Mouse (Mus musculus): ENCODE measurements at regions not wholly inside any gene's neighbourhood (a gene's known extent, or its start where the extent isn't known, plus 50 kb on each side); places are given as distances from the start of the nearest gene placed in this dataset.

DNA sequence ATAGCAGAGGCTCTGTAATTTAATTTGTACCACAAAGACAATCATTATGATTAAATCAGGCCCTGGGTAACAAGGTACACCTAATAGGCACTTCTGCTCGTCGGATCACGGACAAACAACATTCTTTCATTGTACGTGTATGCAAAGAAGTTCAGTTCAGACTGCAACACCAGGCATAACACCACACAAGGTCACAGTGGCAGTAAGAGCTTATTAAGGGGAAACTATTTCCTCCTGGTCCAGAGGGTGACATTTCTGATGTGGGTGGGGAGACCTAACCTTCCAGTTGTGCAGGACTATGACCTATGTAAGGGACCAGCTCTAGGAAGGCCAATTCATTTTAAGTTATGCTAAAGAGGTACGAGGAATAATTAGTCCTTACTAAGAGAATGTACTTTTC, 225.0 kb upstream of the Gm9747 start:
- Histone ChIP-seq H3K9me3 (ENCODE audit: control insufficient read depth, low read length) (no peaks in the 10 kb centered on the region), H3K27ac (ENCODE audit: low read depth, low read length) (no peak overlapping the region), H3K36me3 (ENCODE audit: control insufficient read depth, insufficient read depth, low read length) (no peaks in the 10 kb centered on the region), H3K9ac (ENCODE audit: low read depth, low read length) (no peak overlapping the region), H3K4me3 (ENCODE audit: low read depth, low read length) (no peak overlapping the region), H3K4me2 (no peak overlapping the region), H3K27me3 (replicated peaks; ENCODE audit: control insufficient read depth, insufficient read depth, low read length) (no peaks in the 10 kb centered on the region), H3K4me1 (replicated peaks; ENCODE audit: control insufficient read depth, insufficient read depth, low read length) (no peaks in the 10 kb centered on the region)
- WGBS, result 81% methylated on average over 5 of the region's 5 CpGs
- DNase-seq (ENCODE audit: low spot score) (no peak), ATAC-seq (replicated peaks; ENCODE audit: low FRiP score) (no peak)

DNA sequence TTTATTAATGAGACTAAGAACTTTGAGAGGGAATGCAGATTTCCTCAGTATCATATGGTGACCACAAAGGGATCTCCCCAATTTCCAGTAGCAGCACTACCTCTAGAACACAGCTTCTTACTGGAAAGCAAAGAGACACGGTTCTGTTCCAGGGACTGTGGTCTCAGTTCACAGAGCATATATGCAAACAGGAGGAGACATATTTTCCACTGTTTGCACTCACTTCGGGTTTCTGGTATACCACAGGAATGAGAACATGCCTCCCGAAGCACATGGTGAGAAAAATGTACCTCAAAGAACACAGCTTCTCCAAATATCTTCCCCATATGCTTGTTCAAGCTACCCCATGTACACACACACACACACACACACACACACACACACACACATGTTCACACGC, 224.1 kb upstream of the Gm9747 start:
- Histone ChIP-seq H3K4me1 (replicated peaks; ENCODE audit: control insufficient read depth, insufficient read depth, low read length) (no peaks in the 10 kb centered on the region), H3K4me3 (ENCODE audit: low read depth, low read length) (no peak overlapping the region), H3K4me2 (no peak overlapping the region), H3K9me3 (ENCODE audit: control insufficient read depth, low read length) (no peaks in the 10 kb centered on the region), H3K27me3 (replicated peaks; ENCODE audit: control insufficient read depth, insufficient read depth, low read length) (no peaks in the 10 kb centered on the region), H3K27ac (ENCODE audit: low read depth, low read length) (no peak overlapping the region), H3K36me3 (ENCODE audit: control insufficient read depth, insufficient read depth, low read length) (no peaks in the 10 kb centered on the region), H3K9ac (ENCODE audit: low read depth, low read length) (no peak overlapping the region)
- ATAC-seq (replicated peaks; ENCODE audit: low FRiP score) (no peak), DNase-seq (ENCODE audit: low spot score) (no peak)
- 82% methylated on average over 4 of the region's 4 CpGs for WGBS

DNA sequence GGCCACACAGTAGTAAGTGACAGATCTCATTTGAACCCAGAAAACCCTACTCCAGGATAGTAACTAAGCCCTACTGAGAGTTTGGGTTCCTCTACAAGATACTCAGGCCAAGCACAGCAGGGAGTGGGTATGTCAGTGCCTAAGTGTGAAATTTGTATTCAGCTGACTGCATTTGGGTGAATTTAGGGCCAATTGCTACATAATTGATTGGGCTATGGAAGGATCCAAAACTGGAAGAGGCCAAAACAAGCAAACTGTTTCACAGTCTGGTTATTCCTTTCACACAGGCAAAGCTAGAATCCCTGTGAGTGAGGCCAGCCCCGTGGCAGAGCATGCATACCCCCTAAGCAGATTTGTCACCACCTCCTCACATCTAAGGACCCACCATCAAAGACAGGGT, 221.9 kb upstream of the Gm9747 start:
- Histone ChIP-seq H3K27me3 (replicated peaks; ENCODE audit: control insufficient read depth, insufficient read depth, low read length) (no peaks in the 10 kb centered on the region), H3K4me1 (replicated peaks; ENCODE audit: control insufficient read depth, insufficient read depth, low read length) (no peaks in the 10 kb centered on the region), H3K36me3 (ENCODE audit: control insufficient read depth, insufficient read depth, low read length) (no peaks in the 10 kb centered on the region), H3K4me3 (ENCODE audit: low read depth, low read length) (no peak overlapping the region), H3K27ac (ENCODE audit: low read depth, low read length) (no peak overlapping the region), H3K9ac (ENCODE audit: low read depth, low read length) (no peak overlapping the region), H3K9me3 (ENCODE audit: control insufficient read depth, low read length) (no peaks in the 10 kb centered on the region), H3K4me2 (no peak overlapping the region)
- no peak for ATAC-seq (replicated peaks; ENCODE audit: low FRiP score)
- WGBS, result 67% methylated on average over 1 of the region's 1 CpGs
- no peak for DNase-seq (ENCODE audit: low spot score)

DNA sequence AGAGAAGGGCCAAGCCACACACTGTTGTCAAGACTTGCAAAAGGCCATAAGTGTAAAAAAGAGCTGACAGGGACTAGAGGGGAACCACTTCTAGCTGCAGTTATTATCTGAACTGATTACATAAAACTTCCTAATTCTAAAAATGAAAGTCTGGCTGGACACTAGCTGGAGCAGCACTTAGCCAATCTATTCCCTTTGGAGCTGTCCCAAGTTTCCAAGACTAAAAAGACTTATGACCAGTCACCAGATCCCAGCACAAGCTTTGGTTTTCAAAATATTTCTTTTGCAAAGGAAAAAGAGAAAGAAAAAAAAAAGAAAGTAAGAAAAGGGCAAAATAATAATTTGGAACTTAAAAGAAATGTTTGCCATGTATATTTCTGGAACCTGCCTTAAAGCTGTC, 217.6 kb upstream of the Gm9747 start:
- no peaks in the 10 kb centered on the region for H3K27me3 ChIP-seq (replicated peaks; ENCODE audit: control insufficient read depth, insufficient read depth, low read length)
- ATAC-seq (replicated peaks; ENCODE audit: low FRiP score), result no peak
- no peak overlapping the region for H3K4me3 ChIP-seq (ENCODE audit: low read depth, low read length)
- DNase-seq (ENCODE audit: low spot score), result no peak
- no peak overlapping the region for H3K4me2 ChIP-seq
- no peak overlapping the region for H3K27ac ChIP-seq (ENCODE audit: low read depth, low read length)
- no peak overlapping the region for H3K9ac ChIP-seq (ENCODE audit: low read depth, low read length)
- H3K4me1 ChIP-seq (replicated peaks; ENCODE audit: control insufficient read depth, insufficient read depth, low read length), result no peaks in the 10 kb centered on the region
- no peaks in the 10 kb centered on the region for H3K36me3 ChIP-seq (ENCODE audit: control insufficient read depth, insufficient read depth, low read length)
- no peaks in the 10 kb centered on the region for H3K9me3 ChIP-seq (ENCODE audit: control insufficient read depth, low read length)

GRCm38 (mm10) chr1:82018701-82019404, 214.1 kb upstream of the Gm9747 start:
- no peak overlapping the region for H3K4me3 ChIP-seq (ENCODE audit: low read depth, low read length)
- H3K9me3 ChIP-seq (ENCODE audit: control insufficient read depth, low read length), result no peaks in the 10 kb centered on the region
- ATAC-seq (replicated peaks; ENCODE audit: low FRiP score) (no peak), DNase-seq (ENCODE audit: low spot score) (no peak)
- no peaks in the 10 kb centered on the region for H3K36me3 ChIP-seq (ENCODE audit: control insufficient read depth, insufficient read depth, low read length)
- H3K27ac ChIP-seq (ENCODE audit: low read depth, low read length), result no peak overlapping the region
- H3K27me3 ChIP-seq (replicated peaks; ENCODE audit: control insufficient read depth, insufficient read depth, low read length), result no peaks in the 10 kb centered on the region
- no peak overlapping the region for H3K4me2 ChIP-seq
- no peak overlapping the region for H3K9ac ChIP-seq (ENCODE audit: low read depth, low read length)
- H3K4me1 ChIP-seq (replicated peaks; ENCODE audit: control insufficient read depth, insufficient read depth, low read length), result no peaks in the 10 kb centered on the region
- 78% methylated on average over 7 of the region's 7 CpGs for WGBS

- Histone ChIP-seq H3K4me3 (ENCODE audit: low read depth, low read length) (no peak overlapping the region), H3K4me2 (no peak overlapping the region), H3K27me3 (replicated peaks; ENCODE audit: control insufficient read depth, insufficient read depth, low read length) (no peaks in the 10 kb centered on the region), H3K9ac (ENCODE audit: low read depth, low read length) (no peak overlapping the region), H3K27ac (ENCODE audit: low read depth, low read length) (no peak overlapping the region), H3K4me1 (replicated peaks; ENCODE audit: control insufficient read depth, insufficient read depth, low read length) (no peaks in the 10 kb centered on the region), H3K9me3 (ENCODE audit: control insufficient read depth, low read length) (no peaks in the 10 kb centered on the region), H3K36me3 (ENCODE audit: control insufficient read depth, insufficient read depth, low read length) (no peaks in the 10 kb centered on the region)
- no peak for ATAC-seq (replicated peaks; ENCODE audit: low FRiP score)
- no peak for DNase-seq (ENCODE audit: low spot score)
Observed at GRCm38 (mm10) chr1:82027761-82028160, 205.2 kb upstream of the Gm9747 start.

DNA sequence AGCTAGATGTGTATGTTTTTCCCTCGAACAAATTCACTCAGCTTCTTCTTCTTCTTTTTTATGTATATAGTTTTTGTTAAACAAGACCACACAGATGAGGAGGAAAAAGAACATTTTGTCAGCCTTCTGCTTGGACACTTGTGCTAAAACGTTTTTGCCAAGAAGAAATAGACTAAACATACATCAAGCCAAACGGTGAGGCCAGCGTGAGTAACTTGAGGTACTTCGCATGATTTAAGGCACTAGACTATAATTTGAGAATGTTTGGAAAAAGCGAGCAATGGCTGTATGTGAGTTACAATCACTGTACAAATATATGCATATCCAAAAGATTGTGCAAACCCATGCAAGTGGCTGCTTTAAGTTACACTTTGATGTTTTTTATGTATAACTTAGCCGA, 201.8 kb upstream of the Gm9747 start:
- no peak overlapping the region for H3K9ac ChIP-seq (ENCODE audit: low read depth, low read length)
- DNase-seq (ENCODE audit: low spot score) (no peak), ATAC-seq (replicated peaks; ENCODE audit: low FRiP score) (no peak)
- no peaks in the 10 kb centered on the region for H3K36me3 ChIP-seq (ENCODE audit: control insufficient read depth, insufficient read depth, low read length)
- H3K4me1 ChIP-seq (replicated peaks; ENCODE audit: control insufficient read depth, insufficient read depth, low read length), result no peaks in the 10 kb centered on the region
- no peaks in the 10 kb centered on the region for H3K9me3 ChIP-seq (ENCODE audit: control insufficient read depth, low read length)
- no peak overlapping the region for H3K4me3 ChIP-seq (ENCODE audit: low read depth, low read length)
- no peak overlapping the region for H3K4me2 ChIP-seq
- 77% methylated on average over 7 of the region's 7 CpGs for WGBS
- H3K27ac ChIP-seq (ENCODE audit: low read depth, low read length), result no peak overlapping the region
- no peaks in the 10 kb centered on the region for H3K27me3 ChIP-seq (replicated peaks; ENCODE audit: control insufficient read depth, insufficient read depth, low read length)

DNA sequence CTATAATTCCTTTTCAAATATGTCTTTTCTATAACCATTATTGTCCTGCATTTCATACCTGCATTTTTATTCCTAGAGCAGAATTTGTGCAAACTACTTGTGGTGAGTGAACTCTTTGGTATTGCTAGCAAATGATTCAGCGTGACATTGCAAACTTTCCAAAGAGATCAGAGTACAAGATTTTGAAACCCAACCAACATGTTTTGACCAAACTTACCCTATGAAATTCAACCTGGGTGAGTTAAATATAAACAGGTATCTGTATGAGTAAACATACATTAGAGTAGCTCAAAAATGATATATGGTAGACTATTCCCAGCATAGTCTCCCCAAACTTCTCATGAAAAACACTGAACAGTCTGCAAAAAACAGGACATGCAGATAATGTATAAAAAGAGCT, 200.5 kb upstream of the Gm9747 start:
- no peak overlapping the region for H3K9ac ChIP-seq (ENCODE audit: low read depth, low read length)
- H3K36me3 ChIP-seq (ENCODE audit: control insufficient read depth, insufficient read depth, low read length), result no peaks in the 10 kb centered on the region
- no peak overlapping the region for H3K4me2 ChIP-seq
- ATAC-seq (replicated peaks; ENCODE audit: low FRiP score) (no peak), DNase-seq (ENCODE audit: low spot score) (no peak)
- H3K27me3 ChIP-seq (replicated peaks; ENCODE audit: control insufficient read depth, insufficient read depth, low read length), result no peaks in the 10 kb centered on the region
- H3K9me3 ChIP-seq (ENCODE audit: control insufficient read depth, low read length), result no peaks in the 10 kb centered on the region
- H3K27ac ChIP-seq (ENCODE audit: low read depth, low read length), result no peak overlapping the region
- WGBS, result 90% methylated on average over 1 of the region's 1 CpGs
- no peaks in the 10 kb centered on the region for H3K4me1 ChIP-seq (replicated peaks; ENCODE audit: control insufficient read depth, insufficient read depth, low read length)
- H3K4me3 ChIP-seq (ENCODE audit: low read depth, low read length), result no peak overlapping the region

DNA sequence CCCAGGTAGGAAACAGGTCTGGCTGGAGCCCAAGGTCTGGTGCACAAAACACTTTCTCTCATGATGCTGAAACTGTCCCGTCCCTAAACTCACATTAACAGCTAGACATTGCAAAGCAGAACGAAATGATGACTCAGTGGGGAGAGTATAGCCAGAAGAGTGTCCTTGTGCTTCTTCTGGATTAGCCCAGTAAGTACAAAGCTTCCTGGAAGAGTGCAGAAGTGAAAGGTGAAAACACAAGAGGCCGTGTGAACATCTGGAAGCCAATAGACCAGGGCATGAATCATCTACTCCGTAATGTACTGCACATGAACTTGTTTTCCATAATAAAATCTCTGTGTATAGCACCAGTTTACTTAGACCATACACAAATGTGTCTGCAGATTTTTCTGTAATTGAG, 194.7 kb upstream of the Gm9747 start:
- WGBS, result 77% methylated on average over 4 of the region's 4 CpGs
- Histone ChIP-seq H3K4me1 (replicated peaks; ENCODE audit: control insufficient read depth, insufficient read depth, low read length) (no peaks in the 10 kb centered on the region), H3K27ac (ENCODE audit: low read depth, low read length) (no peak overlapping the region), H3K9ac (ENCODE audit: low read depth, low read length) (no peak overlapping the region), H3K27me3 (replicated peaks; ENCODE audit: control insufficient read depth, insufficient read depth, low read length) (no peaks in the 10 kb centered on the region), H3K36me3 (ENCODE audit: control insufficient read depth, insufficient read depth, low read length) (no peaks in the 10 kb centered on the region), H3K4me3 (ENCODE audit: low read depth, low read length) (no peak overlapping the region), H3K4me2 (no peak overlapping the region), H3K9me3 (ENCODE audit: control insufficient read depth, low read length) (no peaks in the 10 kb centered on the region)
- ATAC-seq (replicated peaks; ENCODE audit: low FRiP score) (no peak), DNase-seq (ENCODE audit: low spot score) (no peak)

All from liver, embryonic 11.5 days (tissue).